Mouse (Mus musculus) ES-Bruce4 (cell line): Measurements from ENCODE around the gene Col4a1.

Source experiments
- CTCF ChIP-seq: IDR thresholded peaks from one replicate; pipeline ENCODE4 v1.8.1; 2011; ENCODE audit warnings: low read depth, low read length
- EP300 ChIP-seq: IDR thresholded peaks from 2 replicates; pipeline ENCODE4 v1.6.1; 2011; ENCODE audit warnings: low read depth, low read length; ENCODE audit not compliant: insufficient read depth
- POLR2A ChIP-seq: IDR thresholded peaks from one replicate; pipeline ENCODE4 v1.8.1; 2011; ENCODE audit warnings: low read length; ENCODE audit not compliant: insufficient read depth

GRCm38 (mm10) chr8:11305539-11305938 lies 7.1 kb downstream of the Col4a1 start:
- no peak for TF ChIP-seq EP300
- TF ChIP-seq CTCF, result no peak
- no peak for TF ChIP-seq POLR2A
